Mouse (Mus musculus): ENCODE data around the gene Phf23.

GRCm38 (mm10) chr11:69999666-70000065 is 4.1 kb downstream of the Phf23 start:
- TF ChIP-seq CTCF (IDR thresholded peaks at IDR 0.05; ENCODE audit: borderline replicate concordance, insufficient read depth, low read depth, low read length) (no peak), POLR2A (IDR thresholded peaks at IDR 0.05; ENCODE audit: borderline replicate concordance, insufficient read depth, low read length) (no peak)
